Mouse (Mus musculus) stomach, postnatal 0 days (tissue): Measurements from ENCODE around the gene Chkb.

Source experiments
- CTCF ChIP-seq: IDR thresholded peaks from 2 replicates; pipeline ENCODE4 v1.5.1; 2016; ENCODE audit warnings: antibody characterized with exemption, low read depth, mild to moderate bottlenecking, moderate library complexity
- EP300 ChIP-seq: optimal IDR thresholded peaks from 2 replicates; pipeline ENCODE3; 2016; ENCODE audit warnings: antibody characterized with exemption

- TF ChIP-seq CTCF (no peak), EP300 (no peak)
These were observed 30.6 kb upstream of the Chkb start for GRCm38 (mm10) chr15:89460298-89460697.
